Mouse (Mus musculus) T-helper 2 cell (primary cell): ENCODE data around the gene Nptn.

Experiments
- in situ Hi-C: fragments of 300-600 bp; cut with MboI, MseI; formaldehyde crosslinking; loops from one replicate; pipeline ENCODE4 v1.15.1; 2025; ENCODE audit warnings: high pct_unique_total_duplicates

Nptn gene

DNA sequence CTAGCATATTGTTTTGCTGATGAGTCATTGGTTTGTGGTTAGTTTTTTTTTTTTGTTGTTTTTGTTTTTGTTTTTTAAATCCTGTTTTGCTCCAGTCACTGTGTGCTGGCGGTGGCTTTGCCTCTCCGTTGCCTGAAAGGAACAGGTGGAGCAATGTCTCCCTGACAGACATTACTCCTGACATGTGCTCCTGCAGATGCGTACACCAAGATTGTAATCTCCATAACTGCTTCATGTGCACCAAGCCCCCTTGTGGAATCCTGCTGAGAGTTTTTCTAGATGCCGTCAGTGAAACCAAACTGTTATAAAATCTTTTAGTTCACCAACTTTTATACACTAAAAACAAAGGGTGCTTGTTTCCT, 67.2 kb downstream of the Nptn start:
- in situ Hi-C loops: no loop called here

GRCm38 (mm10) chr9:58651993-58652392, 70.0 kb downstream of the Nptn start:
- in situ Hi-C loops: loop anchor here (5.0 to 10.0 kb wide), 2 partner anchors 75 to 117 kb away; no protein-coding TSS in a partner anchor

DNA sequence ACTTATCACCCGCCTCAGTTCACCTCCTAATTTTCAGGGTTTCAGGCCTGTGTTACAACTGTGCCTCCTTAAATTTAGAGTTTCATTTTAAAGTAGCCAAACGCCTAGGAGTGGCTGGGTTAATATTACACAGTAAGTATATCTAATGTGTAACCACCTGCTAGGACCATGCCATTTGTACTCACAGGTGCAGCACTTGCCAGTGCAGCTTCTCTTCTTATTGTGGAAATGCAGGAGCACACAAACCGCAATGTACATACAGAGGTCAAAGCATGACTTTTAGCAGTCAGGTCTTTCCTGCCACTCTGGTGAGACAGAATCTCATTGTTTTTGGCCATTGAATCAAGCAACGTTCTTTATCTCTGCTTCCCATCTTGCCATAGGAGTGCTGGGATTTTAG, 72.5 kb downstream of the Nptn start:
- in situ Hi-C loops: loop anchor here (5.0 to 10.0 kb wide), 2 partner anchors 77 to 120 kb away; no protein-coding TSS in a partner anchor

GRCm38 (mm10) chr9:58656396-58656795, 74.4 kb downstream of the Nptn start:
- in situ Hi-C loops: loop anchor here (10.0 kb wide), 1 partner anchor 122 kb away; no protein-coding TSS in a partner anchor

- in situ Hi-C loops: loop anchor here (10.0 kb wide), 1 partner anchor 122 kb away; no protein-coding TSS in a partner anchor
These were observed 74.8 kb downstream of the Nptn start for GRCm38 (mm10) chr9:58656824-58657223.

DNA sequence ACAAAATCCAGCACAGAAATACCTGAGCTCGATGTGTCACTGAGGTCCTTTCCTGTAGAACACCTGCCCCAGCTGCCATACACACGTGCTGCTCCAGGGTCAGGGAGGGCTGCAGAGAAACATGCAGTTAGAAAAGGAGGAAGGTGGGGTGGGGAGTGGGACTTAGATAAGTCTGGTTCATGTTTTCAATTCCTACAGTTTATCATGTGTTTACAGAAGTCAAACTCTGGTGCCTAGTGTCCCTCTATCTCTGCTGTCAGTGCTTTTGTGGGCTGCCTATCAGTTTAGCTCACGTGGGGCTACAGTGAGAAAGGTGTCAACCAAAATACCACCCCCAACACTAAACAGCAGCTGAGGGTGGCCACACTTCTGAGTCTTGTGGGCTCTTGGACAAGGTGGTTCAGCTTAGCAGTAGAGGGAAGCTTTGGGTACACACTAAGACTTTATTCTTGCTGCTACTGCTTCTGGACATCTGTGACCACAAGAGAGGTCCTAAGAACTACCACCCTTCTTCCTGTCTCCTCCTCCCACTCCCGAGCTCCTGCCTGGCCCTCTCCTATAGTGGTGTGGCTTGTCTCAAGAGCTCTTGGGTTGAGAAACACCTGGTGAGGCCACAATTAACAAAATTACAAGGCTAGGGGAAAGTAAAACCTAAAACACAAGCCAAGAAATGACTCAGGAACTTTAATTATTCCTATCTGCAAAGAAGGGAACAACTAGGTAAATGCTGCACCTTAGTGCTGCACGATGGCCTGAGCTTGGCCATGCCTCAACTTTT, 75.9 kb downstream of the Nptn start:
- in situ Hi-C loops: loop anchor here (10.0 kb wide), 1 partner anchor 123 kb away; no protein-coding TSS in a partner anchor

DNA sequence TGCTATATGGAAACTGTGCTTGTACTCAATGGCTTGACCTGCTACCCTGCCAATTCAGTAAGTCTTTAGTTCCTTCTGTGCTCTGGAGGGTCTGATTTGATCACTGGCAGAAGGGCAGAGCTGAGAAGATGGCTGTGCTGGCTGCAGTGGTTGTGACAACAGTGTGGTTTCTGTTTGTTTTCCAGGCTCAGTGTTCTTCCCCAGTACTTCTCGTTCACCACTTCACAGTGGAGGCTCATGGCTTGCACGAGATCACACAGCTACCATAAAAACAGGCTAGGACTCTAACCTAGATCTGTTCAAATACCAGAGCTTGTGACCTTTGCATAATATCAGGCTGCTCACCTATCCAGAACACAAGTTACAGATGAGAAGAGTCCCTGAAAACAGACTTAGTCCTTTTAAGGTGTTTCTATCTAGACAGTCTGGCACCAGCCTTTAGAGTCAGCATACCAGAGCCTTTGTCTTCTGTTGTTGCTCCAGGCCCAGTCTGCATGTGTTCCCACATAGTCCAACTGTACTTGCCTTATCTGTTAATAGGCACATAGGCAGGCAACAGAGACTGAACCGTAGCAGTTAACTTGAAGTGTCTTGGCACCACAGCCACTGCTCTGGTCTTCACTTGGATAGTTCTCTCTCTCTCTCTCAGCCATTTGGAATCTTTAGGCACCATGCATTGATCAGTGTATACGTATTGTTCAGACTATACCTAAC, 76.7 kb downstream of the Nptn start:
- in situ Hi-C loops: loop anchor here (10.0 kb wide), 1 partner anchor 124 kb away; no protein-coding TSS in a partner anchor

DNA sequence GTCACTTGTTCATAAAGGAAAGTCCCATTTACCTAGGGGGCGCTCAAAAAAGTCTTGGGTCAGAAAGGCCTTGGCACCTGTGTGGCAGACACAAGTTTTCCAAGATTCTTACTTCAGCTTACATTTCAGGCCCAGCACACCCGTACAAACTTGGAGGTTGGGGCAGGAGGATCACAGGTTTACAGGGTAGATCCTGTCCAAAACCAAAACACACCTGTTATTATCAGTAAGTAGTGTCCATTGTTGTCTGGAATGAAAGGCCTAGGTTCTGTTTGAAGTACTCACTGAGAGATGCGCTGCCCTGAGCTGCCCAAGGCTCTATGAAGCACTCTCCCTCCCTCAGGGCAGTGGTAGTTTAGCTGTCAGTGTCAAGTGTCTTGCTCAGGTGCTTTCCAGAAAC, 77.3 kb downstream of the Nptn start:
- in situ Hi-C loops: loop anchor here (10.0 kb wide), 1 partner anchor 125 kb away; no protein-coding TSS in a partner anchor

GRCm38 (mm10) chr9:58659989-58660388, 77.9 kb downstream of the Nptn start:
- in situ Hi-C loops: loop anchor here (10.0 kb wide), 1 partner anchor 125 kb away; no protein-coding TSS in a partner anchor

GRCm38 (mm10) chr9:58660673-58661072, 78.6 kb downstream of the Nptn start:
- in situ Hi-C loops: no loop called here

- in situ Hi-C loops: no loop called here
These were observed 80.0 kb downstream of the Nptn start for GRCm38 (mm10) chr9:58662007-58662406.

GRCm38 (mm10) chr9:58662791-58663190, 80.8 kb downstream of the Nptn start:
- in situ Hi-C loops: no loop called here

DNA sequence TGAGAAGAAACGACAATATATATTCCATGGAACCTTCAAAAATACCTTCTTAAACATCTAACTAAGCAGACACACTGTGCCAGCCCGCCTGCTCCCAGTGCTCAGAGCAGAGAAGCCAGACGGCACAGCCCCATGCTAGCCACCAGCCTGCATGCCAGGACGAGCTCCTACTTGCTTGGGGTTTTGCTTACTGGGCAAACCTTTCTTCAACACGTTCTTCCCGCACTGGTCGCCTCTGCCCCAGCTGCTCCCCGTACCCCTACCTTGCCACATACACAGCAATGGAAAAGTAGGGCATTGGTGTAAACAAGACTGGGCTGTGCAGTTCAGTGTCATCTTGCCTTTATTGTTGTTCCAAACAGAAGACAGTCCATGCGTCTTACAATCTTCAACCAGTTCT, 83.5 kb downstream of the Nptn start:
- in situ Hi-C loops: no loop called here

- in situ Hi-C loops: no loop called here
These were observed 84.2 kb downstream of the Nptn start for GRCm38 (mm10) chr9:58666191-58666590.

DNA sequence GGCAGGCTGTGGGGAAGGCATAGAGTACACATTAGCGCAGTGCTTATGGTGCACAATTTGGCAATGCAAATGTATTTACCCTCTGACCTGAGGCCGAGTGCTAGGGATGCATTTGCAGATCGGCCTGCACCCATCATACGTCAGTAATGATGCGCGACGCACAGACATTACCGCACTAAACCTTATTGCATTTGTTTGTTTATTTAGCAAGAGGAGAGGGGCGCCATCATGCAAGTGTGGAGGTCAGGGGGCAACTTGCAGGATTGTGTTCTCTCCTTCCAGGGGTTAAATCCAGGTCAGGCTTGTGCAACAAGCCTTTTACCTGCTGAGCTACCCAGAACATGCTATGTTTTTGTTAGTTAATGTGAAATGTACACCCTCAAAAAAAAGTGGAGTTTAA, 85.2 kb downstream of the Nptn start:
- in situ Hi-C loops: no loop called here

DNA sequence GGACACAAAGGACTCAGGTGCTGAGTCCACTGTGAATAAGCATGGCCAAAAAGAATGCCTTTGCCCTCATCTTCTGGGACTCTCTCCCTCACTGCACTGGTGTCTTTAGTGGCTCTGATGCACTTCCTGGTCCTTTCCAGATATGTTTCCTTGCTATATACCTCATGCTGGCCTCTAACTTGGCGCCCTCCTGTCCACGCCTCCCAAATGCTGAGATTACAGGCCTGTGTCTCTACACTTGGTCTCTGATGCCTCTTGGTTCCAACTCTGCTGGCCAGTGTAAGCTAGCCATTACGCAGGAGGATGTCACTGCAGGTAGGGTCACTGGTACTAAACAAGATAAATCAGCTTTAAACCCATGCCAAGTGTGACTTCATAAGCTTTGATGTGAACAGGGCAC, 86.1 kb downstream of the Nptn start:
- in situ Hi-C loops: no loop called here

DNA sequence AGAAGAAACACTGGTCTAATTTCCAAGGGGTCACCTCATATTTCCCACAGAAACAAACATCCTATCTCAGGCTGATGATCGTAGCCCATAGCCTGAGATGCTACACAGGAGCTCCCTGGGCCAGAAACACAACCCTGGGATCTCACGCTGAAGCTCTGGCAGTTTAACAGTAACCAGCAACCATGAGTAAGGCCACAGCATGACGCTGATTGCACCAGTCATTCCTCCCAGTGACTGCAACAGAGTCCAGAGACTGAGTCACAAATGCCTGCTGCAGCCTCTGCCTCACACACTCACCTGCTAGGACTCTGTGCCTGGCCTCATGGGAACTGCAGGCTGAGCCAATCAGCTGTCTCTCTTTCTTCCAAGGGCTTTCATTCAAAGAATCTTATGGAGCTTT, 87.0 kb downstream of the Nptn start:
- in situ Hi-C loops: no loop called here

GRCm38 (mm10) chr9:58669819-58670218, 87.8 kb downstream of the Nptn start:
- in situ Hi-C loops: no loop called here

DNA sequence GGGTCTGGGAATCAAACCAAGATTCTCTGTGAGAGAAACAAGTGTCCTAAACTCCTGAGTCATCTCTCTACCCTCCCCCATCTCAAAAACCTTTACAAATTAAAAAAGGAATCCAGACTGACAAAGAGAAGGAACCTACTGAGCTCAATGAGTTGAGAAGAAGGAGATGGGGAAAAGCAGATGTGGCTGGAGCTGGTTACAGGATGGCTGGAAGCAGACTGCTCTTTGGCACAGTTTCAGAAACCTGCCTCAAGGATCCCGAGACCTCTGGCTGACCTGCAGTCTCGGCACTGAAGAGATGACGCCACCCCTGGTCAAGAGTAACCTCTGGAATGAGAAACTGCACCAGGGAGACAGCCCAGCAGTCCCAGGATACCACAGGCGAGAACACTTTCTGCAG, 90.4 kb downstream of the Nptn start:
- in situ Hi-C loops: no loop called here

DNA sequence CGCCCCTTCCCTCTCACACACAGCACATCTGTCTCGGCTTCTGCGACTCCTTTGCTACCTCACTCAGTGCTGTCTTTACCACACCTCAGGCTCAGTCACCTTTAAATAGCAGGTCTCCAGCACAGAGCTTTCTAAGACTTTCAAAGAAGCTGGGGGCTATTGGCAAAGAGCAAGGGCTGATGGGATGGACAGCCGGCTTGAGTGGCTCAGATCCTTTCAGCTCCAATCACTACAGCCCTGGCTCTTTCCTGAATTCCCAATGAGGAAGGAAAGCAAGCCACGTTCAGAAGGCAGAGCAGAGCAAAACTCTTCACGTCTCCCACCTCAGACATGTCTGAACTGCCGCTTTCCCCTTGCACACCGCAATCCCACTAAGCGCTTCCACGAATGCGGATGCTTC, 92.7 kb downstream of the Nptn start:
- in situ Hi-C loops: no loop called here

GRCm38 (mm10) chr9:58675371-58675770, 93.3 kb downstream of the Nptn start:
- in situ Hi-C loops: no loop called here

GRCm38 (mm10) chr9:58681411-58681810, 99.4 kb downstream of the Nptn start:
- in situ Hi-C loops: no loop called here

DNA sequence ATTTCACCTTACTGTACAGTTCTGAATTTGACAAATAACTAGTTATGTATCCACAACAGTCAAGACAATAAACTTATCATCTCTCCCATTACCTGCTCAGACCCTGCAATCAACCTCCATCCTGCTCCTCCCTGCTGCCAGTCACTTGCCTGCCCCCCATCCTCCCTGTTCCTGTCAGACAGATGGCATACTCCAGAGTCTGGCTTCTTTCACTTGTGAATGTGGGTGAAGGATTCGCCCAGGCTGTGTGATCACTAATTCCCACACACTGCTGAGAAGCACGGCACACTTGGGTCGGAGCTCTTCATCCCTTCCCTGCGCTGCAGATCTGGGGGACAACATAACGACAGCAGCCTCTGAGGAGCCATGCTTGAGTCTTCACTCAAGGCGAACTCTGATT, 100.1 kb downstream of the Nptn start:
- in situ Hi-C loops: no loop called here
